Mouse (Mus musculus): ENCODE measurements around the gene Pradc1. TPM values are rescaled to one million over a fixed set of nuclear protein-coding genes. Genes with fewer than 3 reads are reported as not detected.
A peak's percentile ranks its signal among the peaks of the same experiment; 100 is the strongest.

Gene Pradc1
- total RNA-seq, 2 experiments from 2014 or later: 17.9 to 19.4 TPM

DNA sequence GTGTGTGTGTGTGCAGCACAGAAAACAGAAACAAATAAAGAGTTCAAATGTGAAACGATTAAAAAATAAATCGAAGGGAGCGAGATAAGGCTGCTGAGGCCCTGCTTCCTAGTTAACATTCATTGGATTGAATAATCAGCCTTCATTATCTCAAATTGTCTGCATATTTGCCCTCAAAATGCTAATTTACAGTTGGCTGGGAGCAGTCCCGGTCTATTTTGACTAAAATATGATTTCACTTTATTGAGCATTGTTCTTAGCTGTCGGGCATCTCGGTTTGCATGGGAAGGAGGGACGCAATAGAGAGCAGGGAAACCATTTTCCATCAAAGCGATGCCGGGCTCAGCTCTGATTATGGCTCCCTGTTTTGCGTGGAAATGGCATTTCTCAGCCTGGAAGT, 48.7 kb downstream of the Pradc1 start:
- intact Hi-C loops (cut with DNase I): loop anchor here (10.0 kb wide), 1 partner anchor 368 kb away; no protein-coding TSS in a partner anchor
- no peak for DNase-seq

DNA sequence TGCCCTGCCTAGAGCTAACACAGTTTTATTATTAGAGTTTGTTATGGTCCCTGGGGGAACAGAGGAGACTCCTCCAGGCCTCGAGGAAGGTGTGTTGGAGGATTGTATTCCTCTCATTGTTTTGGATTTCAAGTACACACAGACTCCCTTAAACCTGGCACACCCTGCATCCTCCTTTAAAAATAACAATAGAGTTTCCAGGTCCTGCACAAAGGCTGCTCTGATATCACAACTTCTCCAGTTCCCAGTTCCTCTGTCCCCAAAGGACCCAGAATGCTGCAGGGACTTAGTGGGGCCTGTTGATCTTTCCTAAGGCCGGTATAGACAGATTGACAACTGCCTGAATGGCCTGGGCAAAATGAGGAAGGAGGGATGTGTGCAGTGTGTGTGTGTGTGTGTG, 49.2 kb downstream of the Pradc1 start:
- DNase-seq: peak; percentile 45 to 47
- intact Hi-C loops (cut with DNase I): loop anchor here (10.0 kb wide), 1 partner anchor 368 kb away; no protein-coding TSS in a partner anchor

DNA sequence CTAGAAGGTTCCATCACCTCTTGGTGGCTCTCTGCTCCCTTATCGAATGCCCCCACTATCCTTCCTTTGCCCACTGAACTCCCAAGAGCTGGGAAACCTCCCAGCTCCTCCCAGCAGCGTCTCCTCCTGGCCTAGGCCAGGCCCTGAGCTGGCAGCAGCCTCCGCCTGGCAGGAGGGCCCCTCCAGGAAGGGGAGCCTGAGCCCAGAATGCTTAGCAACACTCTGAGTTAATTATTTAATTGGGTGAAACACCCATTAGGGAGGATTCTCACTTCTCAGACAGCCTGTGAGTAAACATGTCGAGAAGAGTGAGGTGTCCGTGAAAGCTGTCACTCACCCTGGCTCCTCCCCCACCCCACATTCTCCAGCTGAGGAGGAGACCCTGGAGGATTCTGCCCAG, 52.1 kb downstream of the Pradc1 start:
- intact Hi-C loops (cut with DNase I): loop anchor here (10.0 kb wide), 1 partner anchor 365 kb away; no protein-coding TSS in a partner anchor
- DNase-seq: no peak

DNA sequence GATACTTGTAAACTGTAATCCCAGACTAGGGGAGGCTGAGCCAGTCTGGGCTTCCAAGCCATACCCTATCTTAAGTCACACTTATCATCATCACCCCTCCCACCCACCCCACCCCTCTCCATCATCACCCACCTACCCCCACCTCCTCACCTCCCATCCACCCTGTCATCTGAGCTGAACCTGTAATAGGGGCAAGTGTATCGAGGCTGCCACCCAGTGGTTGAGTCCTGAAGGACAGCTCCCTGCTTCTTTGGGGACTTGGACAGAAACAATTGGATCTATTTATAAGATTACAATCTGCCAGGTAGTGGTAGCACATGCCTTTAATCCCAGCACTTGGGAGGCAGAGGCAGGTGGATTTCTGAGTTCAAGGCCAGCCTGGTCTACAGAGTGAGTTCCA, 54.6 kb downstream of the Pradc1 start:
- DNase-seq: peak; percentile 37 to 56
- intact Hi-C loops (cut with DNase I): no loop called here

Other genes starting within 250 kb of the Pradc1 start
- gene Sfxn5, start 118.5 kb downstream of the Pradc1 start, total RNA-seq (2021): 1 to 10 TPM; 3.1 to 6.0 TPM
- gene Rab11fip5, start 77.3 kb downstream of the Pradc1 start, total RNA-seq (2021): 10 to 100 TPM; 65.4 to 73.1 TPM
- not detected for gene Noto, start 28.1 kb downstream of the Pradc1 start, total RNA-seq (2021)
- 10 to 100 TPM; 11.1 to 12.5 TPM for gene Smyd5, start 20.0 kb downstream of the Pradc1 start, total RNA-seq (2021)
- 100 to 1,000 TPM; 160 to 172 TPM for gene Cct7, start 456 bp downstream of the Pradc1 start, total RNA-seq (2021)
- gene Fbxo41, start 51.0 kb upstream of the Pradc1 start, total RNA-seq (2021): not detected
- gene Egr4, start 61.6 kb upstream of the Pradc1 start, total RNA-seq (2021): not detected
- 1 to 10 TPM; 2.8 to 4.1 TPM for gene Alms1, start 135.6 kb upstream of the Pradc1 start, total RNA-seq (2021)

All from heart, postnatal 10 days (tissue).